Mouse (Mus musculus) 3T3-L1 (cell line): ENCODE data around the gene Cxcr1.
"Not testable (repeated sequence)": the region's sequence is repeated elsewhere in the genome, so short reads cannot be mapped to it uniquely, and the experiment has no call there.

Experiments used
- DNase-seq: peaks from one replicate; pipeline ENCODE4 v3.0.0-alpha.2; 2015; ENCODE audit warnings: low read depth, low spot score

Gene Cxcr1

DNA sequence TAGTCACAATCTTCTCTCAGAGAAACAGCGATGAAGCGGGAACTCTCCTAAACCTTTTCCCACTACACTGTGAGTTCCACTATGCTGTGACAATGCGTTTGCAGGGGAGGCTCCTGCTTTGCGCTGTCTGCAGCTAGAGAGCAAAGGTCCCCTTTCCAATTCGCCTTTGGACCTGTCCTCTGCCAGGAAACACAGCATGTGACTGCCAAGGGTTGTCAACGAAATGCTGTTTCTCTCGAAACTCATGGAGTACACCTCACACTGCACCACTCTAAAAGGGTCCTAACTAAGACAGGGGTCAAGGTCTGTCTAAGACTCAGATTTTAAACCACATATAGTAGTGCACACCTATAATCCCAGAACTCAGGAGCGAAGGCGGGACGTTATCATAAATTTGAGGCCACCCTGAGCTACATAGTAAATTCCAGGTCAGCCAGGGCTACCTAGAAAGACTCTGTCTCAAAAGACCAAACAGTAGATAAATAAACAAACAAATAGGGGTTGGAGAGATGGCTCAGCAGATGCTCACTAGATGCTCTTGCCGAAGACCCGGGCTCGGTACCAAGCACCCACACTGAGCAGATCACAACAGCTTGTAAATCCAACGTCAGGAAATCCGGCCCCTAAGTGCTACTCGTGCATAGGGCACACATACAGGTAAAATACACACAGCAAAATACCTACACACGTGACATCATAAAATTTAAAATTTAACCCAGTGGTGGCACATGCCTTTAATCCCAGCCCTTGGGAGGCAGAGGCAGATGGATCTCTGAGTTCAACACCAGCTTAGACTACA is 2.4 kb upstream of the Cxcr1 start:
- no peak for DNase-seq

GRCm38 (mm10) chr1:74195961-74196360 is 1.5 kb upstream of the Cxcr1 start:
- peak; percentile 57 for DNase-seq

GRCm38 (mm10) chr1:74192711-74193110 is 1.7 kb downstream of the Cxcr1 start:
- DNase-seq: no peak

DNA sequence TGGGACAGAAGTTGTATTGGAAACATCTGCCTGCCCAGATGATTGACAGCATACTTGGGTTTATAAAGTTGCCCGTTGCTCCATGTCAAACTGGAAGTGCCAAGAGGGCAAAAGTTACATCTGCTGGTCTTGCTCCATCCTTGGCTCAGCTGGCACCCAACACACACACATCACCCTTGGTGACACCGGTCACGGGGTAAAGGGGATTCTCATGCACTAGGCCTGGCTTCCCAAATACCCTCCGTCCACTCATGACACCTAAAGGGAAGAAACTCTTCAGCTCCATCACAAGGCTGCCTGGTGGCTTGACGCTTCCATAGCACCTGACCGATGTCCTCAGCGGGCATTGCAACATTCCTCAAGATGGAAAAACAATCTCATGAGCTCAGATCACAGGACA is 4.0 kb downstream of the Cxcr1 start:
- DNase-seq: no peak

- DNase-seq: no peak
Measured at GRCm38 (mm10) chr1:74183006-74183405, 11.4 kb downstream of the Cxcr1 start.

- no peak for DNase-seq
Measured at GRCm38 (mm10) chr1:74181462-74181861, 13.0 kb downstream of the Cxcr1 start.

- DNase-seq: no peak
Measured at GRCm38 (mm10) chr1:74179624-74180408, 14.6 kb downstream of the Cxcr1 start.

DNA sequence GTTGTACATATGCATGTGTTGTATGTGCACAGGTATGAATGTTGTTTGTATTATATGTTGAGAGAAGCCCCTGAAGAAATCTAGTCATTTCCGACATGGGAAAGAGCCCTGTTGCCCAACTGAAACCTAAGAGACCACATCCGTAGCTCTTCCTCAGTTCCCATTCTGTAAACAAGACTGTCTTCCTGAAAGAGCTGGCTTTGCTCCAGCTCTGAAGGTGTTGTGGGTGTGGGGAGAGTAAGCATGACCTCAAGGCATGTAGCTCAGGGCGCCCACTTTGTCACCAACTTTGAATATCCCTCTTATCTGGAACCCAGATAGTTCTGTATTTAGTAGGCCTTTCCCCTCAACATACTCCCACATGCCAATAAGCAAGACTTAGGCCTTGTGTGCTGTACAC is 15.8 kb downstream of the Cxcr1 start:
- no peak for DNase-seq

GRCm38 (mm10) chr1:74175731-74176130 is 18.7 kb downstream of the Cxcr1 start:
- DNase-seq: no peak

DNA sequence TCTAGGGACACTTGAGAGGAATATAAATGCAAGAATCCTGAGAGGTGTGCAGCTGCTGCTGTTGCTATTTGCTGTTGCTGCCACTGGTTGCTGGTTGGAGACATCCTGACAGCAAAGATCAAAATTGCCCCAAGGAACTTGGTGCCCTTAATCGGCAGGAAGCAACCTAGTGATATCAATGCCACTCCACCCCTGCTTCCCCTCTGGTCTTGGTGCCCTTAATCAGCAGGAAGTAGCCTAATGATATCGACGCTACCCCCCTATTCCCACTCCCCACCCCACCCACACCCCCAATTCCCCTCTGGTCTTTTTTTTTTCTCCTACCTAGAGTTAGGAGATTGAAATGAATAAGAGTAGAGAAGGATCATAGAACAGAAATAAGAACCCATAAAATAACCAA is 21.7 kb downstream of the Cxcr1 start:
- no peak for DNase-seq

- no peak for DNase-seq
Measured at GRCm38 (mm10) chr1:74169721-74170120, 24.7 kb downstream of the Cxcr1 start.

GRCm38 (mm10) chr1:74167136-74167535 is 27.3 kb downstream of the Cxcr1 start:
- no peak for DNase-seq

DNA sequence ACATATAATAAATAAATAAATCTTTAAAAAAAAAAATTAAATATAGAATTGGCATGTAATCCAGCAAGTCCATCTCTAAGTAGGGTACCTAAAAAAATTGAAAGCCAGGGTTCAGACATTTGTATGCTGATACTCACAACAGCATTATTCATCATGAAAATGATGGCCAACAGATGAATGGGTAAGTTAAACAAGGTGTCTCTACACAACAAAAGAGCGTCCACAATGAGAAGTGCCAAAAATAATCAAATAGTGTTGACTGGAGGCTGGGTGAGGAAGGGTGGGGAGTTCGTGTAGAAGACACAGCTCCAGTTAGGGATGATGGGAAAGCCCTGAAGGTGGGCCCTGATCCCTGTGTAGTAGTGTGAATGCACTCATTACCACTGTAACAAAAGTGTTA is 34.4 kb downstream of the Cxcr1 start:
- DNase-seq: no peak

DNA sequence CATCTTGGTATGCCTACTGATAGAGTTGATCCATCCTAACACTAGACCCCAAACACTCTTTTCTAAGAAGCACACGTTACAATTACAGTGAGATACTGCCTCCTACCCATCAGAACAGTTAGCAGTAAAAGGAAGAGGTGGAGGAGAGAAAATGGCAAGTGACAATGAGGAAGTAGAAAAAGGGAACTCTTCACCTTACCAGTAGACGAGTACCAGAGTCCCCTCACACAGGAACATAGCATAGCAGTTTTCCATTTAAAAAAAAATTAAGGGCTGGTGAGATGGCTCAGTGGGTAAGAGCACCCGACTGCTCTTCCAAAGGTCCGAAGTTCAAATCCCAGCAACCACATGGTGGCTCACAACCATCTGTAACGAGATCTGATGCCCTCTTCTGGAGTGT is 34.8 kb downstream of the Cxcr1 start:
- not testable (repeated sequence) for DNase-seq

GRCm38 (mm10) chr1:74156381-74156910 is 38.0 kb downstream of the Cxcr1 start:
- DNase-seq: no peak

DNA sequence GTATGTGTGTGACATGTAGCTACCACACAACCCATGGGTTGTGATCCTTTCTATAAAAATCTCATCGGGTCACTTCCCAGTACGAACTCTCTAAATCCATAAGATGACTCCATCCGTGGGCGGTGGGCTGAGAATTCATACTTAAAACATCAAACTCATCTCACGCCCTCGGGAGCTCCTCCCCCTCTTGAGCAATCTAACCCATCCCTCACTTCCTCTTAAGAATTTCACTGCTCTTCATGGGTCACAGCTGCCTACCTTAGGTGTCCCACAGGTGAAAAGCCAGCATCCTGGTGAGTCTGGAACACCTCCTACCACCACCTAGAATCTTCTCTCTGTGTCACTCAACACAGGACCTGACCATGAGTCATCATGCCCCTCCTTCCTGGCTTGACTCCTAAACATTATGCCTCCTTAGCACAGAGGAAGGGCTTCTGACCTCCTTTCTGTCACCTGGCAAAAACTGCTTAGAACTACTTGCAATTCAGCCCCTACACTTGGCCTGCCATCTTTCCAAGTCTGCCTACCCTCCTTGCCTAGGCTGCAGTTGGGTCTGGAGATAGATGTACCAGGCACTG is 38.9 kb downstream of the Cxcr1 start:
- peak; percentile 56 for DNase-seq

DNA sequence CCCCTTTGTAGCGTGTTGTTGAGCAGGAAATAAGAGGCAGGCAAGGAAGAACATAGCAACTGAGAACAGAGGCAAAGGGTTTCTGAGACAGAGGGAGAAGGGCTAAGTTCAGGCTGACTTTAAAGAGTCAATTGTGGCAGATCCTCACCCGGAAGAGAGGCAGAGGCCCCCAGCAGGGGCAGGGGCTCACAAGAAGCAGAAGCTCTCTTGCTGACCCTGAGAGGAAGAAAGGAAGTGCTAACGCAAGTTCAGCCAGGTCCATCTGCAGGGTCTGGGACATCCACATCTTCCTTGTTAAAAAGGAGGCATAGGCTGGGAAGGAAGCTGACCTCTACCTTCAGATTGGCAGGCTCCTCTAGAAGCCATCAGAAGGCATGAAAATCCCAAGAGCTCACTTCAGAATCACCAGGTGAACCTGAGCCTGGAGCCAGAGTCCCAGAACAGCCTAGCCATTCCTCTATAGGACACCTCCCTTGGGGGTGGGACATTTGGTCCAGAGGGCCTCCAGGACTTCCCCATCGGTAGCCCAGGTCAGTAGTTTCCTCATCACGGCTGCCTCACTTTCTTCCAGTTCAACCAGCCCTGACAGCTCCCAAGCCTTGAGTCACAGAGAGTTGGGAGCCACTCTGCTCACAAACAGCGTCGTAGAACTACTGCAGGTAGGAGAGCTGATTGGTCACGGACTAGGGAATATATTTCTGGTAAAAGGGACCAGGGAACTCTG is 40.8 kb downstream of the Cxcr1 start, which contains the start of gene Cxcr2:
Cxcr2 (plus strand) TSS at position 529 of the 724 bp plus-strand sequence.
- no peak for DNase-seq

GRCm38 (mm10) chr1:74151091-74151490 is 43.3 kb downstream of the Cxcr1 start:
- no peak for DNase-seq

- no peak for DNase-seq
Measured at GRCm38 (mm10) chr1:74150101-74150500, 44.3 kb downstream of the Cxcr1 start.

- peak; percentile 49 for DNase-seq
Measured at GRCm38 (mm10) chr1:74149106-74149885, 45.1 kb downstream of the Cxcr1 start.
